Mouse (Mus musculus) testis, adult 10 weeks (tissue): Measurements from ENCODE around the gene Mfsd7a. TPM values are rescaled to one million over a fixed set of nuclear protein-coding genes. Genes with fewer than 3 reads are reported as not detected.

ENCODE experiments used
- polyA plus RNA-seq: library from polyadenylated mRNA; stranded (reverse); fragments of 350-450 nt; fragmentation: Illumina TruSeq; extraction: RNeasy Lipid Tissue Mini Kit (QIAGEN cat#74804); gene quantifications from one replicate; pipeline ENCODE4 v1.2.3, GENCODE M21; 2014; ENCODE audit warnings: low read depth, low replicate concordance

The Mfsd7a gene
- 0.08 TPM for polyA plus RNA-seq

DNA sequence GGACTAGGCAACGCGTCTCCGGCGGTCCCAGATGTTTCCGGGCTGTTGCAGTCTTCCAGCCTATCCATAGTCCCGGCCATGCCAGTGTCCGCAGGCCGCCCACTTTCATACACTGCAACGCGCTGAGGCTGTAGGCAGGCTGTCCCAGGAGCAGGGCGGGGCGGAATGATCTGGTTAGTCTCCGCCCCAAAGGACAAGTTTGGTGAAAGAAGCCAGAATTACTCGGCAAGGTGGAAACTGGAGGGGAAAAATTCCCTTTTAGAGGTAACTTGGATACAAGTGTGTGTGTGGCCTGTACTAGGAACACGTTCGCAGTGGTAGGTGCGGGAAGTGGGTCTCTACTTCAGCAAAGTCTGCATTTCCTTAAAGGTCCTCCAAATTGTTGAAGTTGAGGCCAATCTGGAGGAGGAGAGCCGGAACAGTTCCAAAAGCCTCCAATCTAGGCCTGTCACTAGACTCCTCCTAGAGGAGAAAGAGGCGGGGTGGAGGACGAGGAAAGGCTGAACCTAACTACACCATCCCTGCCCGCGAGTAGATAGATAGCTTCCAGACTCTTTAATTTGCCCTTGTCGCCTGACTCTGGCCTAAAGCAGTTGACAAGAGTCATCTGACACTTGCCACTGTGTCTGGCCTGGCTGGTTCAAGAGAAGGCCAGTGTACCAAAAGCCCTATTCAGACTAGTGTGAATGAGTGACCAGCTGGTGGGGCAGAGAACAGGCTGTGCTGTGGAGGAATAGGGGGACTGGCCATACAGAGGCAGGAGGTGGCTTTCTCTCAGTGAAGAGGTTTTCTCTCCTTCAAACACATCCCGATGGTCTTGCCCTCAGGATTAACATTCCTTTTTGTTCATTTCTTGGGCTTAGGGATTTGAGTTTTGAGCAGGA is at the start of gene Mfsd7a:
Gene Mfsd7a, minus strand, starts transcription at position 107 of the 884 bp plus-strand sequence.

GRCm38 (mm10) chr5:108461082-108462065 is 12.7 kb upstream of the Mfsd7a start, which contains the start of gene Pcgf3:
Gene Pcgf3 (plus strand): TSS chr5:108461232.

GRCm38 (mm10) chr5:108433804-108434587 is 14.7 kb downstream of the Mfsd7a start, which contains the start of gene Atp5k:
Gene Atp5k (minus strand): TSS chr5:108434448.

Other genes with a start within 250 kb of the Mfsd7a start
- gene Dr1, start 180.0 kb downstream of the Mfsd7a start, polyA plus RNA-seq: 187 TPM
- gene Pigg, start 136.3 kb downstream of the Mfsd7a start, polyA plus RNA-seq: 12.3 TPM
- not detected for gene Gm42517, start 81.0 kb downstream of the Mfsd7a start, polyA plus RNA-seq
- gene Pde6b, start 60.5 kb downstream of the Mfsd7a start, polyA plus RNA-seq: 0.04 TPM
- 30.3 TPM for gene Atp5k, start 14.4 kb downstream of the Mfsd7a start, polyA plus RNA-seq
- gene Pcgf3, start 12.3 kb upstream of the Mfsd7a start, polyA plus RNA-seq: 9.6 TPM
- gene Cplx1, start 101.1 kb upstream of the Mfsd7a start, polyA plus RNA-seq: 0.29 TPM
- gene Gak, start 180.9 kb upstream of the Mfsd7a start, polyA plus RNA-seq: 26.0 TPM
- 43.3 TPM for gene Tmem175, start 180.9 kb upstream of the Mfsd7a start, polyA plus RNA-seq
- 1.4 TPM for gene Idua, start 211.4 kb upstream of the Mfsd7a start, polyA plus RNA-seq
- gene Dgkq, start 220.8 kb upstream of the Mfsd7a start, polyA plus RNA-seq: 1.6 TPM
- not detected for gene Slc26a1, start 226.7 kb upstream of the Mfsd7a start, polyA plus RNA-seq
- gene Fgfrl1, start 243.5 kb upstream of the Mfsd7a start, polyA plus RNA-seq: 2.9 TPM